Mouse (Mus musculus): ENCODE measurements around the gene Camkmt. TPM values are rescaled to one million over a fixed set of nuclear protein-coding genes. Genes with fewer than 3 reads are reported as not detected.

Camkmt gene
- polyA plus RNA-seq, 1 experiment = 6.7 TPM

GRCm38 (mm10) chr17:85256930-85257329 is 166.6 kb downstream of the Camkmt start:
- TF ChIP-seq POLR2A (IDR thresholded peaks at IDR 0.05; ENCODE audit: borderline replicate concordance, extremely low read depth, insufficient read depth, insufficient read length, poor library complexity, severe bottlenecking) (no peak), CTCF (IDR thresholded peaks at IDR 0.05; ENCODE audit: borderline replicate concordance, extremely low read depth, insufficient read depth, insufficient read length) (no peak)
- DNase-seq (ENCODE audit: low read depth) = peak; percentile 81

GRCm38 (mm10) chr17:85257348-85257747 is 167.0 kb downstream of the Camkmt start:
- no peak for TF ChIP-seq POLR2A (IDR thresholded peaks at IDR 0.05; ENCODE audit: borderline replicate concordance, extremely low read depth, insufficient read depth, insufficient read length, poor library complexity, severe bottlenecking)
- no peak for TF ChIP-seq CTCF (IDR thresholded peaks at IDR 0.05; ENCODE audit: borderline replicate concordance, extremely low read depth, insufficient read depth, insufficient read length)
- peak; percentile 20 for DNase-seq (ENCODE audit: low read depth)

- TF ChIP-seq CTCF (IDR thresholded peaks at IDR 0.05; ENCODE audit: borderline replicate concordance, extremely low read depth, insufficient read depth, insufficient read length) (no peak), POLR2A (IDR thresholded peaks at IDR 0.05; ENCODE audit: borderline replicate concordance, extremely low read depth, insufficient read depth, insufficient read length, poor library complexity, severe bottlenecking) (no peak)
- peak; percentile 49 for DNase-seq (ENCODE audit: low read depth)
These were observed 168.5 kb downstream of the Camkmt start for GRCm38 (mm10) chr17:85258703-85259341.

- TF ChIP-seq POLR2A (IDR thresholded peaks at IDR 0.05; ENCODE audit: borderline replicate concordance, extremely low read depth, insufficient read depth, insufficient read length, poor library complexity, severe bottlenecking) (no peak), CTCF (IDR thresholded peaks at IDR 0.05; ENCODE audit: borderline replicate concordance, extremely low read depth, insufficient read depth, insufficient read length) (no peak)
- peak; percentile 68 for DNase-seq (ENCODE audit: low read depth)
These were observed 176.6 kb downstream of the Camkmt start for GRCm38 (mm10) chr17:85266831-85267422.

- peak; percentile 51 for DNase-seq (ENCODE audit: low read depth)
- TF ChIP-seq POLR2A (IDR thresholded peaks at IDR 0.05; ENCODE audit: borderline replicate concordance, extremely low read depth, insufficient read depth, insufficient read length, poor library complexity, severe bottlenecking) (no peak), CTCF (IDR thresholded peaks at IDR 0.05; ENCODE audit: borderline replicate concordance, extremely low read depth, insufficient read depth, insufficient read length) (no peak)
These were observed 181.3 kb downstream of the Camkmt start for GRCm38 (mm10) chr17:85271466-85272175.

- DNase-seq (ENCODE audit: low read depth) = no peak
- no peak for TF ChIP-seq POLR2A (IDR thresholded peaks at IDR 0.05; ENCODE audit: borderline replicate concordance, extremely low read depth, insufficient read depth, insufficient read length, poor library complexity, severe bottlenecking)
- no peak for TF ChIP-seq CTCF (IDR thresholded peaks at IDR 0.05; ENCODE audit: borderline replicate concordance, extremely low read depth, insufficient read depth, insufficient read length)
These were observed 189.4 kb downstream of the Camkmt start for GRCm38 (mm10) chr17:85279720-85280119.

- DNase-seq (ENCODE audit: low read depth) = no peak
- TF ChIP-seq POLR2A (IDR thresholded peaks at IDR 0.05; ENCODE audit: borderline replicate concordance, extremely low read depth, insufficient read depth, insufficient read length, poor library complexity, severe bottlenecking) (no peak), CTCF (IDR thresholded peaks at IDR 0.05; ENCODE audit: borderline replicate concordance, extremely low read depth, insufficient read depth, insufficient read length) (no peak)
These were observed 192.1 kb downstream of the Camkmt start for GRCm38 (mm10) chr17:85282447-85282846.

GRCm38 (mm10) chr17:85291154-85291553 is 200.8 kb downstream of the Camkmt start:
- TF ChIP-seq CTCF (IDR thresholded peaks at IDR 0.05; ENCODE audit: borderline replicate concordance, extremely low read depth, insufficient read depth, insufficient read length) = no peak
- TF ChIP-seq POLR2A (IDR thresholded peaks at IDR 0.05; ENCODE audit: borderline replicate concordance, extremely low read depth, insufficient read depth, insufficient read length, poor library complexity, severe bottlenecking) = no peak

GRCm38 (mm10) chr17:85291601-85292000 is 201.2 kb downstream of the Camkmt start:
- no peak for DNase-seq (ENCODE audit: low read depth)
- TF ChIP-seq POLR2A (IDR thresholded peaks at IDR 0.05; ENCODE audit: borderline replicate concordance, extremely low read depth, insufficient read depth, insufficient read length, poor library complexity, severe bottlenecking) = no peak
- no peak for TF ChIP-seq CTCF (IDR thresholded peaks at IDR 0.05; ENCODE audit: borderline replicate concordance, extremely low read depth, insufficient read depth, insufficient read length)

More at GRCm38 (mm10) chr17:85291154-85291553, 200.8 kb downstream of the Camkmt start:
- DNase-seq (ENCODE audit: low read depth) = no peak

GRCm38 (mm10) chr17:85292276-85292675 is 201.9 kb downstream of the Camkmt start:
- no peak for DNase-seq (ENCODE audit: low read depth)
- TF ChIP-seq CTCF (IDR thresholded peaks at IDR 0.05; ENCODE audit: borderline replicate concordance, extremely low read depth, insufficient read depth, insufficient read length) (no peak), POLR2A (IDR thresholded peaks at IDR 0.05; ENCODE audit: borderline replicate concordance, extremely low read depth, insufficient read depth, insufficient read length, poor library complexity, severe bottlenecking) (no peak)

- DNase-seq (ENCODE audit: low read depth) = no peak
- TF ChIP-seq CTCF (IDR thresholded peaks at IDR 0.05; ENCODE audit: borderline replicate concordance, extremely low read depth, insufficient read depth, insufficient read length) (no peak), POLR2A (IDR thresholded peaks at IDR 0.05; ENCODE audit: borderline replicate concordance, extremely low read depth, insufficient read depth, insufficient read length, poor library complexity, severe bottlenecking) (no peak)
These were observed 213.3 kb downstream of the Camkmt start for GRCm38 (mm10) chr17:85303686-85304085.

All from brain, embryonic 14.5 days (tissue).